Mouse (Mus musculus) embryonic facial prominence, embryonic 14.5 days (tissue): ENCODE results near the gene Pfkfb3. TPM values are rescaled to one million over a fixed set of nuclear protein-coding genes. Genes with fewer than 3 reads are reported as not detected.
"Not testable (repeated sequence)": the region's sequence is repeated elsewhere in the genome, so short reads cannot be mapped to it uniquely, and the experiment has no call there.

Experiments
- ATAC-seq: fragments of 200-750 bp; cut with Nextera tagmentation; 2 replicates; pipeline ENCODE4 v1.8.0; 2017; ENCODE audit warnings: low read depth, moderate number of reproducible peaks, moderate TSS enrichment
- DNase-seq: peaks from one replicate; pipeline ENCODE4 v3.0.0-alpha.2; 2015; ENCODE audit warnings: low spot score
- H3K27ac ChIP-seq: fragments of 300-500 bp; sonication (generic); replicated peaks from 2 replicates; pipeline ENCODE4 v1.5.1; 2014; ENCODE audit warnings: low read depth, mild to moderate bottlenecking, low read length, moderate library complexity
- H3K27me3 ChIP-seq: fragments of 300-500 bp; sonication (generic); replicated peaks from 2 replicates; pipeline ENCODE4 v1.6.1; 2014; ENCODE audit warnings: low read length; ENCODE audit not compliant: control insufficient read depth, insufficient read depth
- H3K36me3 ChIP-seq: fragments of 300-500 bp; sonication (generic); 2 replicates; pipeline ENCODE4 v1.6.1; 2014; ENCODE audit warnings: low read length, mixed read lengths; ENCODE audit not compliant: control insufficient read depth, insufficient read depth
- H3K4me1 ChIP-seq: fragments of 300-500 bp; sonication (generic); 2 replicates; pipeline ENCODE4 v1.6.1; 2014; ENCODE audit warnings: antibody characterized with exemption, low read length; ENCODE audit not compliant: control insufficient read depth, insufficient read depth
- H3K4me2 ChIP-seq: fragments of 300-500 bp; sonication (generic); 2 replicates; pipeline ENCODE4 v1.6.1; 2014; ENCODE audit warnings: low read depth, mild to moderate bottlenecking, low read length, moderate library complexity, mixed read lengths
- H3K4me3 ChIP-seq: fragments of 300-500 bp; sonication (generic); 2 replicates; pipeline ENCODE4 v1.5.1; 2014; ENCODE audit warnings: low read depth, mild to moderate bottlenecking, low read length
- H3K9ac ChIP-seq: fragments of 300-500 bp; sonication (generic); 2 replicates; pipeline ENCODE4 v1.6.1; 2014; ENCODE audit warnings: low read depth, mild to moderate bottlenecking, low read length, moderate library complexity, mixed read lengths
- H3K9me3 ChIP-seq: fragments of 300-500 bp; sonication (generic); 2 replicates; pipeline ENCODE4 v1.6.1; 2016; ENCODE audit warnings: low read length; ENCODE audit not compliant: control insufficient read depth
- WGBS: fragments of 180-500 bp; shearing (Covaris S2); extraction: QIAGEN DNeasy Blood & Tissue Kit; methylation state at CpG from one replicate; pipeline ENCODE4 v1.1.7; 2014; 5-methylcytosine and 5-hydroxymethylcytosine counted together
- polyA plus RNA-seq: library from polyadenylated mRNA; unstranded; fragments of >200 nt; fragmentation: Nextera tagmentation; extraction: Ambion mirVana; gene quantifications from 2 replicates; pipeline ENCODE4 v1.2.1, GENCODE M21; 2014

The Pfkfb3 gene
- polyA plus RNA-seq, 1 experiment from 2014 or later: 9.2 TPM

DNA sequence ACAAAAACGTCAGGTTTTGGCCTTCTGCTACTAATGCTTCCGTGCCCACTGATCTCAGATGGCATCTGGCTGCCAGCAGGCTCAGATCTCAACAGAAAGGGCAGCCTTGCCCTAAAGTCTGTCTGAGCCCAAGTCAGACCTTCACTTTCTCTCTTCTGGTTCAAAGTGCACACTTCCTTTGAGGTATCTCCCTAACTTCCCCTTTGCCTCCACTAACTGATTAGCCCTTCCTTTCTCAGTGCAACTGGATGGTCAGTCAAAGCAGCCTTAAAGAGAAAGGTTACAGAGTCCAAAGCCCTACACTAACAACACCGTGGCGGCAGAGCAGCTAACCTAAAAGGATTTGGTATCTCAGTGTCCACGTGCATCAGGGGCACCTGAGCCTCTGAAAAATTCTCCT lies 9.5 kb downstream of the Pfkfb3 start:
- Histone ChIP-seq H3K27ac (no peak overlapping the region), H3K27me3 (no peaks in the 10 kb centered on the region), H3K4me3 (no peak overlapping the region), H3K9me3 (no peaks in the 10 kb centered on the region), H3K4me1 (no peaks in the 10 kb centered on the region), H3K4me2 (no peak overlapping the region), H3K36me3 (no peaks in the 10 kb centered on the region), H3K9ac (no peak overlapping the region)
- ATAC-seq (no peak), DNase-seq (no peak)
- WGBS: 78% methylated on average over 5 of the region's 5 CpGs

DNA sequence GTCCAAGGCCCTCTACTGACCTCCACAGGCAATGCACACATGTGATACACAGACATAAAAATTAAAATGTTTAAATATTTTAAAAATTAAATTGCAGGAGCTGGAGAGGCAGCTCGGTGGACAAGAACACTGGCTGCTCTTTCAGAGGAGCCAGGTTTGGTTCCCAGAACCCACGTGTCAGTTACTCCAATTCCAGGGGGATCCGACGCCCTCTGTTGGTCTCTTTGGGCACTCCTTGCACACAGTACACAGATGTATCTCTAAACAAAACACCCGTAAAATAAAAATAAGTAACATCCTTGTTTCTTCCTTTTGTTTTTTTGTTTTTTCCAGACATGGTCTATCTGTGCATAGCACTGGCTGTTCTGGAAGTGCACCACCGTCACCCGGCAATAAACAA lies 10.7 kb downstream of the Pfkfb3 start:
- Histone ChIP-seq H3K4me3 (no peak overlapping the region), H3K9me3 (no peaks in the 10 kb centered on the region), H3K36me3 (no peaks in the 10 kb centered on the region), H3K9ac (no peak overlapping the region), H3K27ac (no peak overlapping the region), H3K4me2 (no peak overlapping the region), H3K4me1 (no peaks in the 10 kb centered on the region), H3K27me3 (no peaks in the 10 kb centered on the region)
- DNase-seq (no peak), ATAC-seq (no peak)
- WGBS: 79% methylated on average over 7 of the region's 7 CpGs

DNA sequence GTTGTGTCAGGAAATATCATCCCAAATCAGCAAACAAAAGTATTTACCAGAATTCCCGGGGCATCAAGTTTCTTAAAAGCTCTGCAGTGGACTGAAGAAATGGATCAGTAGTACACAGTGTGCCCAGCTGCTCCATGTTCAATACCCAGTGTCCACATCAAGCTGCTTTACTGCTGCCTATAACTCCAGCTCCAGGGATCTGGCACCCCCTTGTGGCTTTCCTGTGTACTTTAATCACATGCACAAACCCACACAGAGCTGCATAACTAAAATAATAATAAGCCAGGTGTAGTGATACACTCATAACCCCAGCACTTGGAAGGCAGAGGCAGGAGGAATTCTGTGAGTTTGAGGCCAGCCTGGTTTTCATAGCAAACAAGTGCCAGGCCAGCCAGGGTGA lies 11.2 kb downstream of the Pfkfb3 start:
- H3K9ac ChIP-seq: no peak overlapping the region
- no peaks in the 10 kb centered on the region for H3K36me3 ChIP-seq
- no peak overlapping the region for H3K27ac ChIP-seq
- H3K9me3 ChIP-seq: no peaks in the 10 kb centered on the region
- ATAC-seq (0 out of 2 replicates have a peak, but pooled peaks have one; percentile 57), DNase-seq (peak; percentile 59)
- H3K4me3 ChIP-seq: no peak overlapping the region
- H3K27me3 ChIP-seq: no peaks in the 10 kb centered on the region
- 76% methylated on average over 1 of the region's 1 CpGs for WGBS
- no peaks in the 10 kb centered on the region for H3K4me1 ChIP-seq
- H3K4me2 ChIP-seq: no peak overlapping the region

DNA sequence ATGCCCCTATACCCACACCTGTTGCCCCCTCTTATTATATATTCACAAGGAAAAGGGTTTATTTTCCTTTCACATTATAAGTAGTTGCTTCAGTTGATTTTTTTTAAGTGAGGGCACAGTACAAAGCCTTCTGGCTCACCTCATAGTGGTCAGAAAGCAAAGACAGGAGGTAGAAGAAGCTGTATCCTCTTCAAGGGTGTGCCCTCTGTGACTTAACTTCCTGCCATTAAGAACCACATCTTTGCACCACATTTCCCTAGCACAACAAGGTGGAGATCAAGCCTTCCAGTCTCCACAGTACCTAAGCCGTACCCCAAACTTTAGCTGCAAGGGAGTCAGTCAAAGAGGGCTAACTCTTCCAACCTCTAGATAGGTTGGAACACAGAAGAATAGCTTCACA lies 11.8 kb downstream of the Pfkfb3 start:
- Histone ChIP-seq H3K4me2 (no peak overlapping the region), H3K4me3 (no peak overlapping the region), H3K27ac (no peak overlapping the region), H3K9me3 (no peaks in the 10 kb centered on the region), H3K36me3 (no peaks in the 10 kb centered on the region), H3K27me3 (no peaks in the 10 kb centered on the region), H3K4me1 (no peaks in the 10 kb centered on the region), H3K9ac (no peak overlapping the region)
- 95% methylated on average over 1 of the region's 1 CpGs for WGBS
- ATAC-seq (no peak), DNase-seq (no peak)

DNA sequence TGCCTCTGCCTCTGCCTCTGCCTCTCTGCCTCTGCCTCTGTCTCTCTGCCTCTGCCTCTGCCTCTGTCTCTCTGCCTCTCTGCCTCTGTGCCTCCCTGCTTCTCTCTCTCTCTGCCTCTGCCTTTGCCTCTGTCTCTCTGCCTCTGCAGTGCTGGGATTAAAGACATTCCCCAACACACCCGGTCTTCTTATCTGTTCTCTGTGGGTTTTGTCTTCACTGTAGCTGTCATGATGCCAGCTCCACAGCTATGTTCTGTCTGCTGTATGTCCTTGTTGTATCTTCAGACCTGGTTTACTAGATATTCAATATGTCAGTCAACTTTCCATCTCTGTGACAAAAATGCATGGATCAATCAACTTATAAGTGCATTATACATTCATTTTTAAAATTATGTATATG lies 12.3 kb downstream of the Pfkfb3 start:
- DNase-seq: not testable (repeated sequence)

DNA sequence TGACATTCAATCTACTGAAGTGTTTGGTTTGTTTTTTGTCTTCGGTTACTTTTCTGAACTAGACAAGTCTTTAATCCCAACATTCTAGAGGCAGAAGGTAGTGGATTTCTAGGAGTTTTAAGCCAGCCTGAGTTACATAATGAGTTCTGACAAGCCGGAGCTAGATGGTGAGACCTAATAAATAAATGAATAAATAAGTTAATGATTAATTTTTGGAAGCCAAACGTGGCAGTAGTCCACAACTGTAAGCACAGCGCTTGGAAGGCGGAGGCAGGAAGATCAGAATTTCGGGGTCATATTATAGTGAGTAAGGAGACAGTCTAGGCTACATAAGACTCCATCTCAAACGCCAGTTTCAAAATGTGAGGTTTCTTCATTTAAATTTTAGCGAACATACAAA lies 17.9 kb downstream of the Pfkfb3 start:
- peak overlapping the region; percentile 71 for H3K4me2 ChIP-seq
- ATAC-seq (no peak), DNase-seq (no peak)
- H3K4me3 ChIP-seq: peak overlapping the region; percentile 44
- H3K27me3 ChIP-seq: no peaks in the 10 kb centered on the region
- WGBS: 68% methylated on average over 8 of the region's 8 CpGs
- no peaks in the 10 kb centered on the region for H3K9me3 ChIP-seq
- no peaks in the 10 kb centered on the region for H3K36me3 ChIP-seq
- no peak overlapping the region for H3K27ac ChIP-seq
- 0 out of 2 replicates have a peak, but pooled peaks cover 4% of the 10 kb centered on the region for H3K4me1 ChIP-seq
- no peak overlapping the region for H3K9ac ChIP-seq

More for the DNA sequence above, 12.3 kb downstream of the Pfkfb3 start:
- ATAC-seq, H3K9me3 ChIP-seq, H3K9ac ChIP-seq, H3K4me2 ChIP-seq, H3K4me3 ChIP-seq, H3K27ac ChIP-seq, H3K4me1 ChIP-seq, H3K27me3 ChIP-seq, H3K36me3 ChIP-seq: not testable (repeated sequence)
- WGBS: 50% methylated on average over 1 of the region's 1 CpGs

DNA sequence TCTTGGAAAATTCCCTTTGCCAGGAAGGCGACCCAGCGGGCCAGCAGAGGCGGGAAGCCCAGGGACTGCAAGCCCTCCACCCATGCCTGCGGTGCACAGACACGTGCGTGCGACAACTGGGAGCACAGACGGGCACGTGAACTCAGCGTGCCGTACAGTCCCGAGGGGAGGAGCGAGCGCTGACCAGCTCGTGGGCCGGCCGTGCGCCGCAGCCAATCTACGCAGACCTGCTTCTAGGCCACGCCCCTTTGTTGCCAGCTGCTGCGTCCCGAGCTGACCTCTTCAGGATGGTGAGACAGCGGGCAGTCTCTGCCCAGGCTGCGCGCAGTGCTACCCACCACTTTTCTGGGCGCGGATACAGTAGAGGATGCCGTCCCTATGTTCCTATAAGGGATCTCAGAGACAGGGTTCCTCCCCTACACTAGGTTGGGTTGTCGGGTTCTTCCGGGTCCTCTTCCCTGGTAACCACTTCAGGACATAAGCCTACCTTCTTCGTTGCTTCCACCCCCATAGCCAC lies 18.4 kb downstream of the Pfkfb3 start:
- 0 out of 2 replicates have a peak, but pooled peaks cover 4% of the 10 kb centered on the region for H3K4me1 ChIP-seq
- peak; percentile 98 for ATAC-seq
- peak; percentile 96 for DNase-seq
- no peak overlapping the region for H3K27ac ChIP-seq
- peak overlapping the region; percentile 58 for H3K9ac ChIP-seq
- no peaks in the 10 kb centered on the region for H3K9me3 ChIP-seq
- peak overlapping the region; percentile 44 for H3K4me3 ChIP-seq
- H3K27me3 ChIP-seq: no peaks in the 10 kb centered on the region
- peak overlapping the region; percentile 71 for H3K4me2 ChIP-seq
- WGBS: under 1% methylated on average over 30 of the region's 32 CpGs
- no peaks in the 10 kb centered on the region for H3K36me3 ChIP-seq

DNA sequence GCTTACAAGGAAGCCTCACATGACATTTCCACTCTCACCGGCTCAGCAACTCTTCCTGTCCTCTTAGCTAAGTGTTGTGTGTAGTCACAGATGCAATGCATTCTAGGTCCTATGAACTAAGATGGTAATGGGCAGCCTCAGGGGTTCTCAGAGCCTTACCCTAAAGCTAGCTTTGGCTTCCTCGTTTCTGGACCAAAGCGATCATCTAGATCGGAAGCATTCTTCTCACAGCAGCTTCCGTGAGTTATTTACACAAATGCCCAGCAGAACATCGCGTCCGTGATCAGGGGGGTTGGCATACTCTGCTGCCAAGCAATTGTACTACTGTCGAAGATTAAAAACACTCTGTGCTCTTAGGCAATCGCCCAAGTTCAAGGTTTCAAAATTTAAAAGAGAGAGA lies 19.1 kb downstream of the Pfkfb3 start:
- H3K4me1 ChIP-seq: 0 out of 2 replicates have a peak, but pooled peaks cover 4% of the 10 kb centered on the region
- ATAC-seq: no peak
- H3K9me3 ChIP-seq: no peaks in the 10 kb centered on the region
- H3K27me3 ChIP-seq: no peaks in the 10 kb centered on the region
- peak overlapping the region; percentile 44 for H3K4me3 ChIP-seq
- WGBS: 19% methylated on average over 10 of the region's 10 CpGs
- H3K27ac ChIP-seq: no peak overlapping the region
- H3K4me2 ChIP-seq: peak overlapping the region; percentile 71
- no peaks in the 10 kb centered on the region for H3K36me3 ChIP-seq
- DNase-seq: no peak
- peak overlapping the region; percentile 34; the same call in 1 of the 2 replicates for H3K9ac ChIP-seq

DNA sequence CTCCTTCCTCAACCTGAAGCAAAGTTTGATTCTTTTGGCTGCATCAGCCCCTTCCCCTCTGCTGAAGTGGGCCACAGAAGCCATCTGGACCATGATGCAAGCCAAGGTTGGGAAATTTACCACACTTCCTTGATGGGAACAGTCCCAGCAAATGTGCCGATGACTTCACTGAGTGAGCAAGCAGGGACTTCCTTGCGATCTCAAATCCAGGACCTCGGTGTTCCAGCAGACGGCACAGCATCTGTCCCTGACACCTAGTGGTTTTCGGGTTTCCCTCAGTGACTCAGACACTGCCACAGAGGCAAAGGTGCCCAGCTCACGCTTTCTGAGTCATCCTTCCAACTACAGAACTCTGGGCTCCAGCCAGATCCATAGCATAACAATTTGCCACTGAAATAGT lies 23.8 kb downstream of the Pfkfb3 start:
- Histone ChIP-seq H3K9ac (no peak overlapping the region), H3K4me1 (0 out of 2 replicates have a peak, but pooled peaks cover 4% of the 10 kb centered on the region), H3K4me2 (no peak overlapping the region), H3K27me3 (no peaks in the 10 kb centered on the region), H3K9me3 (no peaks in the 10 kb centered on the region), H3K36me3 (no peaks in the 10 kb centered on the region), H3K27ac (no peak overlapping the region), H3K4me3 (no peak overlapping the region)
- WGBS: 69% methylated on average over 6 of the region's 6 CpGs
- ATAC-seq: peak; percentile 33; the same call in 1 of the 2 replicates
- DNase-seq: peak; percentile 33
